Mouse (Mus musculus) hindbrain, postnatal 0 days (tissue): Measurements from ENCODE around the gene Atp2b2. TPM values are rescaled to one million over a fixed set of nuclear protein-coding genes. Genes with fewer than 3 reads are reported as not detected.

Source experiments
- ATAC-seq: fragments of 200-750 bp; cut with Nextera tagmentation; 2 replicates; pipeline ENCODE4 v1.8.0; 2017; ENCODE audit warnings: mild to moderate bottlenecking, moderate TSS enrichment, moderate library complexity
- DNase-seq: peaks from one replicate; pipeline ENCODE4 v3.0.0-alpha.2; 2015; ENCODE audit warnings: low spot score
- H3K27ac ChIP-seq: fragments of 300-500 bp; sonication (generic); 2 replicates; pipeline ENCODE4 v1.5.1; 2014; ENCODE audit warnings: mild to moderate bottlenecking
- H3K27me3 ChIP-seq: fragments of 300-500 bp; sonication (generic); 2 replicates; pipeline ENCODE4 v1.6.1; 2014; ENCODE audit warnings: low read length, mixed read lengths; ENCODE audit not compliant: insufficient read depth
- H3K36me3 ChIP-seq: fragments of 300-500 bp; sonication (generic); 2 replicates; pipeline ENCODE4 v1.6.1; 2014; ENCODE audit warnings: low read length, mixed read lengths; ENCODE audit not compliant: insufficient read depth
- H3K4me1 ChIP-seq: fragments of 300-500 bp; sonication (generic); 2 replicates; pipeline ENCODE4 v1.6.1; 2014; ENCODE audit warnings: antibody characterized with exemption, low read length, mixed read lengths; ENCODE audit not compliant: insufficient read depth
- H3K4me2 ChIP-seq: fragments of 300-500 bp; sonication (generic); 2 replicates; pipeline ENCODE4 v1.6.1; 2014; ENCODE audit warnings: low read depth, mild to moderate bottlenecking, low read length, moderate library complexity, mixed read lengths
- H3K4me3 ChIP-seq: fragments of 300-500 bp; sonication (generic); 2 replicates; pipeline ENCODE4 v1.5.1; 2014; ENCODE audit warnings: low read length
- H3K9ac ChIP-seq: fragments of 300-500 bp; sonication (generic); replicated peaks from 2 replicates; pipeline ENCODE4 v1.6.1; 2014; ENCODE audit warnings: mild to moderate bottlenecking, low read length, moderate library complexity, mixed read lengths
- H3K9me3 ChIP-seq: fragments of 300-500 bp; sonication (generic); 2 replicates; pipeline ENCODE4 v1.6.1; 2016; ENCODE audit warnings: low read length, mixed read lengths
- CTCF ChIP-seq: IDR thresholded peaks from 2 replicates; pipeline ENCODE4 v1.5.1; 2016; ENCODE audit warnings: antibody characterized with exemption, control low read depth, low read depth
- WGBS: fragments of 180-500 bp; shearing (Covaris S2); extraction: QIAGEN DNeasy Blood & Tissue Kit; methylation state at CpG from one replicate; pipeline ENCODE4 v1.1.7; 2014; 5-methylcytosine and 5-hydroxymethylcytosine counted together
- polyA plus RNA-seq: library from polyadenylated mRNA; unstranded; fragments of >200 nt; fragmentation: Nextera tagmentation; extraction: Ambion mirVana; gene quantifications from 2 replicates; pipeline ENCODE4 v1.2.1, GENCODE M21; 2015
- total RNA-seq: library from RNA; depleted of rRNA; stranded (reverse); fragments of >200 nt; gene quantifications from 2 replicates; pipeline ENCODE4 v1.2.3, GENCODE M21; 2014

The Atp2b2 gene
- total and polyA plus RNA-seq, 2 experiments from 2014 or later, result 58.8 to 127 TPM

DNA sequence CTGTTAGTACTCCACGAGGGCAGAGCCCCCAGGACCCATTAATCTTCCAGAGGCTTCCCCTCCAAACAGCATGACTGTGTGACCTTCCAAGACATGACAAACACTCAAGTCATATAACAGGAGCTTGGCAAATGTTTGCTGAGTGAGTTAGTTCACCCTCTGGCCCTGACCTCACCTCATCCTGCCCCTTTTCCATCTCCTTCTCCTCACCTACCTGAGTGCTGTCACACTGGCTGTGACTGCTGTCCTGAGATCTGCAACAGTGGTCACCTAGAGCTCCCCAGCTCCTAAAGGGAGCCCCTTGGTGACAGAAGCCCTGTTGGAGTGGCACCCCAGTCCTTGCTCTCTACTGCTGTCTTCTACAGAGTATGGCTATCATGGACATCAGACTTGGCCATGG is 31.8 kb upstream of the Atp2b2 start:
- Histone ChIP-seq H3K9me3 (no peaks in the 10 kb centered on the region), H3K4me2 (no peak overlapping the region), H3K4me1 (no peaks in the 10 kb centered on the region), H3K36me3 (no peaks in the 10 kb centered on the region), H3K27me3 (no peaks in the 10 kb centered on the region), H3K4me3 (no peak overlapping the region), H3K9ac (no peak overlapping the region), H3K27ac (no peak overlapping the region)
- no peak for ATAC-seq
- no peak for DNase-seq
- no peak for TF ChIP-seq CTCF
- 32% methylated on average over 1 of the region's 1 CpGs for WGBS

DNA sequence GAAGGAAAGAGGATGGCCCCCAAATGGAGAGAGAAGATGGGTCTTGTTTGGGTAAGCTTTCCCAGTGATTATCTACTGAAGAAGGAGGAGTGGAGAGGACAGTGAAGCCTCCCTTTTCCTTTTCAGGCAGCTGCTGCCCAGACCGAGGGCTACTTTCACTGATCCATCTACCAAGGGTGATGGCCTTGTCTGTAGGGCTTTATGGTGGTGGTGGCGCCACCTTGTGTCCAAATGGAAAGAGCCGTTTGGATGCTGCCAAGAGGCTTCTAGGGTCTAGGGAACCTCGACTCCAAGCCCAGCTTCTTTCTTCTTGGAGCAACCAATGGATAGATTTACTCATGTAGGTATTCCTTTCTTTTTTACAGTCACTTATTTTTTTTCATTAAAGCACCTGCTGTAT is 29.2 kb upstream of the Atp2b2 start:
- Histone ChIP-seq H3K27ac (no peak overlapping the region), H3K36me3 (no peaks in the 10 kb centered on the region), H3K27me3 (no peaks in the 10 kb centered on the region), H3K4me2 (no peak overlapping the region), H3K4me1 (no peaks in the 10 kb centered on the region), H3K9ac (no peak overlapping the region), H3K4me3 (no peak overlapping the region), H3K9me3 (no peaks in the 10 kb centered on the region)
- ATAC-seq (peak; percentile 67), DNase-seq (peak; percentile 91)
- 8% methylated on average over 4 of the region's 4 CpGs for WGBS
- peak; percentile 92 for TF ChIP-seq CTCF

DNA sequence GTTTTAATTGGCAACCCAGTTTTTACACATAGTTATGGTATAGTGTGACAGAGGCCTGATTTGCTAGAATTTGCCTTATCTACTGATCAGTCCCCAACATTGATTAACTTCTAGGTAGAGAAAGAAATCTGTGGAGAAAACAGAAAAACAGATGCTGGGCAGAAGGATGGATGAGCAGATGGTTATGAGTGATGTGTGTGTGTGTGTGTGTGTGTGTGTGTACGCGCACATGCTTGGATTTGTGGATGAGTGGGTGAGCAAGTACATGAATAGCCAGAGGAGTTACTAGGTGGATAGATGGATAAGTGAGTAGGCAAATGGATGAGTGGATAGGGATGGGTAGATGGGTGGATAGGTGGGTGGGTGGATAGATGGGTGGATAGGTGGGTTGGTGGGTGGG is 20.7 kb upstream of the Atp2b2 start:
- Histone ChIP-seq H3K27me3 (no peaks in the 10 kb centered on the region), H3K36me3 (no peaks in the 10 kb centered on the region), H3K27ac (no peak overlapping the region), H3K9me3 (no peaks in the 10 kb centered on the region), H3K4me2 (no peak overlapping the region), H3K4me3 (no peak overlapping the region), H3K9ac (no peak overlapping the region), H3K4me1 (no peaks in the 10 kb centered on the region)
- ATAC-seq (no peak), DNase-seq (no peak)
- TF ChIP-seq CTCF, result no peak
- WGBS, result 97% methylated on average over 2 of the region's 2 CpGs

DNA sequence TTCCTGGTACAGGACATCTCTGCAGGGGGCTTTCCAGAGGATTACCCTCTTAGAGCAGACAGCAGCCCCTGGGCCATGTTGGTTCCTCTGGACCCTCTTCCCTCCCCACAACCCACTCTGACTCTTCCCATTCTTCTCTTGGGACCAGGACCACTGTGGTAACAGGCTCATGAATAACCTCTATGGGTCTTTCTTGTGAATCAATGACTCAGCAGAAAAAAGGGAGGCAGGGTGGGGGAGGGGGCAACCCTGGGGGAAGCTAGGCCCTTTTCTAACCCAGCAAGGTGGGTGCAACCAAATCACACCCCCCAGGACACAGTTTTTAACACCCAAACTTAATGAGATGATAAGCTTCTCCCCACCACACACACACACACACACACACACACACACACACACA is 20.3 kb upstream of the Atp2b2 start:
- Histone ChIP-seq H3K4me1 (no peaks in the 10 kb centered on the region), H3K36me3 (no peaks in the 10 kb centered on the region), H3K4me2 (no peak overlapping the region), H3K27ac (no peak overlapping the region), H3K9ac (no peak overlapping the region), H3K4me3 (no peak overlapping the region), H3K9me3 (no peaks in the 10 kb centered on the region), H3K27me3 (no peaks in the 10 kb centered on the region)
- DNase-seq (no peak), ATAC-seq (no peak)
- TF ChIP-seq CTCF, result no peak

DNA sequence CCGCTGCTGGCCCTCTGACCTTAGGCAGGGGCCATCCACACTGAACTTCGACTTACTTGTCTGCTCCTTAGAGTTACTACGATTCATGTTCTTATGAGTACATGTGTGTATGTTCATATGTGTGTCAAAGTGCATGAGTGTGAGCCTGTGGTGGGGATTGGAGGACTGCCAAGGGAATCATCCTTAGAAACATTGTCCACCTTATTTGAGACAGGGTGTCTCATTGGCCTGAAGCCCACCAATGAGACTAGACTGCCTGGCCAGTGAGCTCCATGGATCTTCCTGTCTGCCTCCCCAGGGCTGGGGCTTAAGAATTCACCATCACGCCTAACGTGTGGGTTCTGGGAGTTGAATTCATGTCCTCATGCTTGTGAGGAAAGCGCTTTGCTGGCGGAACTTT is 16.8 kb upstream of the Atp2b2 start:
- Histone ChIP-seq H3K36me3 (no peaks in the 10 kb centered on the region), H3K27ac (no peak overlapping the region), H3K4me2 (no peak overlapping the region), H3K4me1 (no peaks in the 10 kb centered on the region), H3K4me3 (no peak overlapping the region), H3K9ac (no peak overlapping the region), H3K27me3 (no peaks in the 10 kb centered on the region), H3K9me3 (no peaks in the 10 kb centered on the region)
- ATAC-seq, result no peak
- DNase-seq, result no peak
- WGBS, result 83% methylated on average over 7 of the region's 7 CpGs
- no peak for TF ChIP-seq CTCF

DNA sequence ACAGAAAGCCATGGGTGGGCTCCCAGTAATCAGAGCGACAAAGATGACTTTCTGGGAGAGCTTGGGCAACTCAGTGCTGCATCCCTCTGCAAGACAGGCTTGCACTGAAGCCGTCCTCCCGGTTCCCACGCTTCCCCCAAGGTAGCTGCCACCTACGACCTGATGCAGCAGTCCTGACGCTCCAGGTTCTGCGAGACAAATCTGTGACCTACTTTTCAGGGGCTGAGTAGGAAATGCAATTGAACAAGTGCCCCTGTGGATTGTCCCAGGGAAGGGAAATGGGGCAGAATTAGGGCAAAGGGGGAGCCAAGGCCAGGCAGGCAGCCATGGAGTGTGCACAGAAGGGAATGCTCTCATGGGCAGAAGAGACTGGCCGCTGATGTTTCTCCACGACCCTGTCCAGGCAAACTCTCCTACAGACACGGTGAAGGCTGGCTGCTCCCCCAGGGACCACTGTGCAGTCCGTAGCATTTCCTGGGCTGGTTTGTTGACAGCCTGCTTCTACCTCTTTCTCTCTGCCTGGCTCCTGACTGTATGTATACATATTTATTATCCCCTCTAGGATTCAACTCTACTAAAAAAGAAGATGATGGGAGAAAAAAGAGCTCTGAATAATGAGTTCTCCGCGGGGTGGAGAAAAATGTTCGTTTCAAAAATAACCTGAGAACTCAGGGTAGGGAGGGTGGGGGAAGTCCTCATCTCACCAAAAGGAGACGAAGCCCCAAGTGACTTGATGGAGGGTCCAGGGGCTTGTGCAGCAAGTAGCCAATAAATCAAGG is 15.8 kb upstream of the Atp2b2 start:
- H3K27me3 ChIP-seq, result no peaks in the 10 kb centered on the region
- H3K27ac ChIP-seq, result 0 out of 2 replicates have a peak overlapping the region, but pooled peaks have one; percentile 27
- no peak for TF ChIP-seq CTCF
- H3K4me3 ChIP-seq, result no peak overlapping the region
- no peaks in the 10 kb centered on the region for H3K36me3 ChIP-seq
- no peak for DNase-seq
- H3K4me1 ChIP-seq, result no peaks in the 10 kb centered on the region
- no peaks in the 10 kb centered on the region for H3K9me3 ChIP-seq
- H3K4me2 ChIP-seq, result no peak overlapping the region
- 0 out of 2 replicates have a peak, but pooled peaks have one; percentile 18 for ATAC-seq
- WGBS, result 57% methylated on average over 15 of the region's 15 CpGs
- H3K9ac ChIP-seq, result no peak overlapping the region

DNA sequence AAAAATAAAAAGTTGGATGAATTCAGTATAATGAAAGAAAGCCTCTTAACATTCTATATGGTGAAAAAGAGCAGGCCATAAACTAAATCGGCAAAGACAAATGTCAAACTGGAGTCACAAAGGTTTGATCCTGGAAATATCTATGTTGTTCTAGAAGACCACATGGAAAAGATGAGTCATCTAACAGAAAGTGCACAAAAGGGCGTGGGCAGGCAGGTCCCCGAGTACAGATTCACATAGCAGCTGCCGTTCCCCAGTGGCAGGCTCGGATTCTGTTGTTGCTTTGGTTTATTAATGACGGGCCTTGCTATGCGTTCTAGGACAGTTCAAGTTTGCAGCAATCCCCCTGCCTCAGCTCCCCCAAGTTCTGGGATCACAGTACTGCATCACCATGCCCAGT is 12.9 kb upstream of the Atp2b2 start:
- no peak for ATAC-seq
- no peak for TF ChIP-seq CTCF
- H3K36me3 ChIP-seq, result no peaks in the 10 kb centered on the region
- WGBS, result 89% methylated on average over 7 of the region's 7 CpGs
- no peak overlapping the region for H3K9ac ChIP-seq
- no peak overlapping the region for H3K27ac ChIP-seq
- no peak overlapping the region for H3K4me2 ChIP-seq
- DNase-seq, result no peak
- no peaks in the 10 kb centered on the region for H3K27me3 ChIP-seq
- no peak overlapping the region for H3K4me3 ChIP-seq
- H3K4me1 ChIP-seq, result no peaks in the 10 kb centered on the region
- H3K9me3 ChIP-seq, result no peaks in the 10 kb centered on the region
